In genomic region chr8:123141741-123142462, GRCm38 (mm10) we compare ENCODE assay signal across 9 mouse cellular contexts. TPM values are rescaled to one million over a fixed set of nuclear protein-coding genes. Genes with fewer than 3 reads are reported as not detected.
DNase-seq lines count a peak whose midpoint lies in the region; ATAC-seq and TF ChIP-seq lines count a peak whose summit lies in the region.
"Had no signal": no experiment of that assay in that cellular context is flagged by ENCODE, and none has a peak within 500 bp of the region (broad histone marks: within the 10 kb centered on the region; RNA-seq: fewer than 3 reads in every experiment).

No protein-coding gene starts in this region.

- H3K4me3 ChIP-seq in kidney, postnatal 0 days (replicated peaks; ENCODE audit: low read depth, low read length) = no peak overlapping the region
- H3K4me3 ChIP-seq in lung, embryonic 16.5 days (ENCODE audit: low read length) = no peak overlapping the region
- H3K4me3 ChIP-seq in liver, embryonic 12.5 days = no peak overlapping the region

- DNase-seq in left cerebral cortex, adult 18-20 months (ENCODE audit: low spot score in 2 of 2) = peak; percentile 65 to 77
- no peak for DNase-seq in left cerebral cortex, adult 11 months (ENCODE audit: low spot score)
- peak; percentile 76 for DNase-seq in cerebellum, adult 11-12 months
- DNase-seq in gastrocnemius, postnatal 36 days = peak; percentile 56 to 83
- peak; percentile 85 for DNase-seq in kidney, postnatal 0 days (ENCODE audit: low spot score)
- DNase-seq in testis, postnatal 10 days (ENCODE audit: low spot score) = peak; percentile 79

- no peaks in the 10 kb centered on the region for H3K9me3 ChIP-seq in kidney, postnatal 0 days (replicated peaks; ENCODE audit: low read length)
- no peaks in the 10 kb centered on the region for H3K9me3 ChIP-seq in lung, embryonic 16.5 days (ENCODE audit: control insufficient read depth, low read length)
- no peaks in the 10 kb centered on the region for H3K9me3 ChIP-seq in liver, embryonic 12.5 days (replicated peaks)

- no peak overlapping the region for H3K9ac ChIP-seq in kidney, postnatal 0 days (ENCODE audit: low read depth, low read length)
- 0 out of 2 replicates have a peak overlapping the region, but pooled peaks have one; percentile 25 for H3K9ac ChIP-seq in lung, embryonic 16.5 days (ENCODE audit: low read length)
- no peak overlapping the region for H3K9ac ChIP-seq in liver, embryonic 12.5 days

- H3K36me3 ChIP-seq in kidney, postnatal 0 days (ENCODE audit: insufficient read depth, low read length) = no peaks in the 10 kb centered on the region
- no peaks in the 10 kb centered on the region for H3K36me3 ChIP-seq in lung, embryonic 16.5 days (ENCODE audit: control insufficient read depth, insufficient read depth, low read length)
- no peaks in the 10 kb centered on the region for H3K36me3 ChIP-seq in liver, embryonic 12.5 days

- WGBS in kidney, postnatal 0 days = 66% methylated on average over 14 of the region's 14 CpGs
- 47% methylated on average over 14 of the region's 14 CpGs for WGBS in lung, embryonic 16.5 days
- WGBS in liver, embryonic 12.5 days (ENCODE audit: insufficient replicate concordance) = 79% methylated on average over 14 of the region's 14 CpGs

- H3K27me3 ChIP-seq in kidney, postnatal 0 days (ENCODE audit: insufficient read depth, low read length) = no peaks in the 10 kb centered on the region
- no peaks in the 10 kb centered on the region for H3K27me3 ChIP-seq in lung, embryonic 16.5 days (ENCODE audit: control insufficient read depth, insufficient read depth, low read depth, low read length)
- 0 out of 2 replicates have a peak, but pooled peaks cover 9% of the 10 kb centered on the region for H3K27me3 ChIP-seq in liver, embryonic 12.5 days (replicated peaks)

- H3K27ac ChIP-seq in kidney, postnatal 0 days = peak overlapping the region; percentile 71
- H3K27ac ChIP-seq in lung, embryonic 16.5 days (ENCODE audit: low read length) = peak overlapping the region; percentile 97
- H3K27ac ChIP-seq in liver, embryonic 12.5 days = no peak overlapping the region

- no peak for TF ChIP-seq CTCF in kidney, postnatal 0 days (IDR thresholded peaks at IDR 0.05; ENCODE audit: low read depth)

- intact Hi-C loops in gastrocnemius, postnatal 36 days (cut with DNase I) = no loop called here

- ATAC-seq in kidney, postnatal 0 days (replicated peaks; ENCODE audit: low FRiP score, low read depth) = no peak
- peak; percentile 78 for ATAC-seq in lung, embryonic 16.5 days (ENCODE audit: low read depth)
- ATAC-seq in liver, embryonic 12.5 days = no peak

- H3K4me1 ChIP-seq in kidney, postnatal 0 days (replicated peaks; ENCODE audit: insufficient read depth, low read length) = peaks cover 15% of the 10 kb centered on the region; the same call in 1 of the 2 replicates
- H3K4me1 ChIP-seq in lung, embryonic 16.5 days (replicated peaks; ENCODE audit: control insufficient read depth, insufficient read depth, low read length) = peaks cover 30% of the 10 kb centered on the region
- peaks cover 4% of the 10 kb centered on the region; the same call in 1 of the 2 replicates for H3K4me1 ChIP-seq in liver, embryonic 12.5 days

- no peak overlapping the region for H3K4me2 ChIP-seq in kidney, postnatal 0 days (ENCODE audit: low read length)
- H3K4me2 ChIP-seq in lung, embryonic 16.5 days (ENCODE audit: low read depth, low read length) = no peak overlapping the region
- H3K4me2 ChIP-seq in liver, embryonic 12.5 days = no peak overlapping the region

RNA-seq across cellular contexts. Expression of gene Sult5a1, which starts 16.2 kb away (rescaled TPM):
- under 1 TPM in 1 of 2 experiments, not detected in 1; 0.51 TPM for total RNA-seq in left cerebral cortex, adult 18-20 months (2021)
- 1 to 10 TPM; 2.8 to 3.0 TPM for total RNA-seq in gastrocnemius, postnatal 36 days (2021)
- polyA plus RNA-seq in kidney, postnatal 0 days (2015; fragmentation: Nextera tagmentation; extraction: Ambion mirVana) = 12.0 and 13.9 TPM in 2 replicates
- 21.2 and 24.7 TPM in 2 replicates for polyA plus RNA-seq in lung, embryonic 16.5 days (2015; fragmentation: Nextera tagmentation; extraction: Ambion mirVana)
- polyA plus RNA-seq in liver, embryonic 12.5 days (2016; fragmentation: Nextera tagmentation; extraction: Ambion mirVana) = 1.7 and 2.1 TPM in 2 replicates

RNA-seq across cellular contexts. Expression of gene Cpne7, which starts 24.7 kb away (rescaled TPM):
- 10 to 100 TPM; 58.0 to 61.3 TPM for total RNA-seq in left cerebral cortex, adult 18-20 months (2021)
- under 1 TPM in 1 of 2 experiments, not detected in 1; 0.23 TPM for total RNA-seq in gastrocnemius, postnatal 36 days (2021)
- polyA plus RNA-seq in kidney, postnatal 0 days (2015; fragmentation: Nextera tagmentation; extraction: Ambion mirVana) = 2.3 and 3.3 TPM in 2 replicates
- 0.73 and 0.83 TPM in 2 replicates for polyA plus RNA-seq in lung, embryonic 16.5 days (2015; fragmentation: Nextera tagmentation; extraction: Ambion mirVana)
- 2.8 and 2.9 TPM in 2 replicates for polyA plus RNA-seq in liver, embryonic 12.5 days (2016; fragmentation: Nextera tagmentation; extraction: Ambion mirVana)

RNA-seq across cellular contexts. Expression of gene Rpl13, which starts 39.8 kb away (rescaled TPM):
- 100 to 1,000 TPM; 438 to 447 TPM for total RNA-seq in left cerebral cortex, adult 18-20 months (2021)
- total RNA-seq in gastrocnemius, postnatal 36 days (2021) = 100 to 1,000 TPM; 328 to 417 TPM
- 1,763 and 1,932 TPM in 2 replicates for polyA plus RNA-seq in kidney, postnatal 0 days (2015; fragmentation: Nextera tagmentation; extraction: Ambion mirVana)
- 1,316 and 1,484 TPM in 2 replicates for polyA plus RNA-seq in lung, embryonic 16.5 days (2015; fragmentation: Nextera tagmentation; extraction: Ambion mirVana)
- polyA plus RNA-seq in liver, embryonic 12.5 days (2016; fragmentation: Nextera tagmentation; extraction: Ambion mirVana) = 1,452 and 1,476 TPM in 2 replicates

RNA-seq across cellular contexts. Expression of gene Dpep1, which starts 44.1 kb away (rescaled TPM):
- total RNA-seq in left cerebral cortex, adult 18-20 months (2021) = not detected
- total RNA-seq in gastrocnemius, postnatal 36 days (2021) = 10 to 100 TPM; 11.7 to 14.6 TPM
- 29.4 and 33.9 TPM in 2 replicates for polyA plus RNA-seq in kidney, postnatal 0 days (2015; fragmentation: Nextera tagmentation; extraction: Ambion mirVana)
- polyA plus RNA-seq in lung, embryonic 16.5 days (2015; fragmentation: Nextera tagmentation; extraction: Ambion mirVana) = 15.4 and 20.9 TPM in 2 replicates
- polyA plus RNA-seq in liver, embryonic 12.5 days (2016; fragmentation: Nextera tagmentation; extraction: Ambion mirVana) = 0.20 and 0.33 TPM in 2 replicates
- total RNA-seq: MEL had no signal
